Mouse (Mus musculus) thymus, adult 2 months (tissue): ENCODE measurements at regions not wholly inside any gene's neighbourhood (a gene's known extent, or its start where the extent isn't known, plus 50 kb on each side); places are given as distances from the start of the nearest gene placed in this dataset.

ENCODE experiments used
- CTCF ChIP-seq: fragments of 200-500 bp; IDR thresholded peaks from 2 replicates; pipeline ENCODE4 v1.5.1; 2012; ENCODE audit warnings: mild to moderate bottlenecking, control low read depth, low read length, moderate library complexity, borderline replicate concordance; ENCODE audit not compliant: control insufficient read depth, poor library complexity, insufficient read depth; ENCODE audit errors: extremely low read depth
- POLR2A ChIP-seq: fragments of 200-500 bp; IDR thresholded peaks from 2 replicates; pipeline ENCODE4 v1.6.1; 2012; ENCODE audit warnings: mild to moderate bottlenecking, low read length, control low read depth, moderate library complexity; ENCODE audit not compliant: control insufficient read depth, poor library complexity, insufficient read depth; ENCODE audit errors: extremely low read depth

DNA sequence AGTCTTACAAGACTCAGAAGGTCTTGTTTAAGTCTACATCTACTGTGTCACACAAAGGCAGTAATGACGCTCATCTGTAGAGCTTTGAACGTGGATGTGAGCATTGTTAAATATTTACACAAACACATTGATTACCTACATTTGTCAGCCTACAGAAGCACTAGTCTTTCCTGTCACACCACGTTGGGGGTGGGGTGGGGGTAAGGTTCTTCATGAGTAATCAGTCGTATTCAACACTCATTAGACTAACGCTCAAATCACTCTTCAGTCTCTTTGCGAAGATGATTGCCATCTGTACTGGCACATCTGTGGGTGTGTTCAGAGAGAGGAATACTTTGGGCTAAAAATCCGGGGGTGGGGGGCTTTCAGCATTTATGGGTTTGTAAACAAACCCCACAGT, 240.7 kb downstream of the Lpin1 start:
- TF ChIP-seq CTCF (no peak), POLR2A (no peak)
